Mouse (Mus musculus) brain, embryonic 14.5 days (tissue): ENCODE results near the gene Cenpi.

ENCODE experiments used
- CTCF ChIP-seq: fragments of 200-500 bp; IDR thresholded peaks from 2 replicates; pipeline ENCODE4 v1.5.1; 2012; ENCODE audit warnings: inconsistent platforms, mild to moderate bottlenecking, moderate library complexity, borderline replicate concordance; ENCODE audit not compliant: insufficient read depth, insufficient read length; ENCODE audit errors: extremely low read depth
- POLR2A ChIP-seq: fragments of 200-500 bp; IDR thresholded peaks from 2 replicates; pipeline ENCODE4 v1.6.1; 2012; ENCODE audit warnings: mild to moderate bottlenecking, inconsistent platforms, borderline replicate concordance; ENCODE audit not compliant: poor library complexity, insufficient read depth, insufficient read length, severe bottlenecking; ENCODE audit errors: extremely low read depth

GRCm38 (mm10) chrX:134359336-134359735 is 51.5 kb downstream of the Cenpi start:
- TF ChIP-seq CTCF (no peak), POLR2A (no peak)
